Mouse (Mus musculus) heart, adult 2 months (tissue): ENCODE measurements around the gene Crtc2.
"Not testable (repeated sequence)": the region's sequence is repeated elsewhere in the genome, so short reads cannot be mapped to it uniquely, and the experiment has no call there.

Experiments
- CTCF ChIP-seq: fragments of 200-600 bp; IDR thresholded peaks from 2 replicates; pipeline ENCODE4 v1.8.1; 2022; ENCODE audit warnings: antibody characterized with exemption, mild to moderate bottlenecking, moderate library complexity
- EP300 ChIP-seq: fragments of 200-500 bp; IDR thresholded peaks from 2 replicates; pipeline ENCODE4 v1.6.1; 2011; ENCODE audit warnings: low read depth, low read length, control low read depth; ENCODE audit not compliant: insufficient read depth
- POLR2A ChIP-seq: fragments of 200-500 bp; IDR thresholded peaks from 2 replicates; pipeline ENCODE4 v1.6.1; 2011; ENCODE audit warnings: mild to moderate bottlenecking, low read depth, low read length, control low read depth; ENCODE audit not compliant: insufficient read depth

DNA sequence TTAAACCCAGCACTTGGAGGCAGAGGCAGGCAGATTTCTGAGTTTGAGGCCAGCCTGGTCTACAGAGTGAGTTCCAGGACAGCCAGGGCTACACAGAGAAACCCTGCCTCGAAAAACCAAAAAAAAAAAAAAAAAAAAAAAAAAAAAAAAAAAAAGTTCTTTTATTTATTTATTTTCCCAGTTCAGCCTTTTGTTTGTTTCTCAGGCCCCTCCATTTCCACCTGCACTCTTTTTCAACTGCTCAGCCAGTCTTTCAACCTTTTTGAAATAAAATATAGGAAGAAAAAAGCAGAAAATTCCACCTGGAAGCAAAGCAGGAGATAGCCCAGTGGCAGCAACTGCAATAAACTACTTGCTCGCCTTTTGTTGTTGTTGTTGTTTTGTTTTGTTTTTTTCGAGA, 35.4 kb downstream of the Crtc2 start:
- not testable (repeated sequence) for TF ChIP-seq POLR2A, CTCF, EP300
